Mouse (Mus musculus) MN1 (cell line): ENCODE results near the gene Cldn22.
"Not testable (repeated sequence)": the region's sequence is repeated elsewhere in the genome, so short reads cannot be mapped to it uniquely, and the experiment has no call there.

ENCODE experiments used
- DNase-seq: peaks from one replicate; pipeline ENCODE4 v3.0.0-alpha.2; 2016; ENCODE audit warnings: low spot score

Cldn22 gene

DNA sequence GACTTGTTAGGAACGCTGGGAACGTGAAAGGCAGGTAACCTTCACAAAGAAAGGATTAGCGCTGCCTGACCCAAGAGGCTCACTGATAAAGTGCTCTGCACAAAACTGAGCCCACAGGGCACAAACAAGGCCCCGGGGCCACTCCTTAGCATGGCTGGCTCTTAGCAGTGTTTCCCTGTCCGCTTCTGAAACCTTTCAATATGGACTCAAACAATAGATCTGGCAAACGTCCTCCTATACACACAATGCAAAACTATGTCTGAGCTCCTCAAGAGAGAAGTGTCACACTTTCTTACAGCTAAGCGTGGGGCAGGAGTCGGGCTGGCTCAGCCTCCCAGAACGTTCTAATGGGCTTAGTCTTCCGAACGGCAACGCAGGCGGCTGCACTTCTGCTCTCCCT, at the start of gene Cldn22:
Gene Cldn22, plus strand, starts transcription at position 301 of the 400 bp plus-strand sequence.
- DNase-seq, result no peak

DNA sequence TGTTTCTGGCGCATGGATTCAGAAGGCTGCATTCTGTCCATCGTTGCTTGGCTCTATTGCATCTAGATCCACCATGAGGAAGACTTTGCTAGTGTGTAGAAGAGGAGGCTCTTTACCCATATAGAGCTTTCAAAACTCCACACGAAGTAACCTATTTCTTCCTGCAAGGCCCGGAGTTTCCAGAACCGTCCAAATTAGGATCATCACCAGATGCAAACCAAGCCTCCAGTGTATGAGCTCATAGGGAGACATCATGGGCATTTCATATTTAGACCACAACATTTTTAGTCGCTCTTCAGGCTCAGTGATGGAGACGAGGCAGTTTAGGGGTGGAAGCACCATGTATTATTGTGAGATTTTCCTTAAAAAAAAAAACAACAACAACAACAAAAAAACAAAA, 46.9 kb upstream of the Cldn22 start:
- DNase-seq, result no peak

DNA sequence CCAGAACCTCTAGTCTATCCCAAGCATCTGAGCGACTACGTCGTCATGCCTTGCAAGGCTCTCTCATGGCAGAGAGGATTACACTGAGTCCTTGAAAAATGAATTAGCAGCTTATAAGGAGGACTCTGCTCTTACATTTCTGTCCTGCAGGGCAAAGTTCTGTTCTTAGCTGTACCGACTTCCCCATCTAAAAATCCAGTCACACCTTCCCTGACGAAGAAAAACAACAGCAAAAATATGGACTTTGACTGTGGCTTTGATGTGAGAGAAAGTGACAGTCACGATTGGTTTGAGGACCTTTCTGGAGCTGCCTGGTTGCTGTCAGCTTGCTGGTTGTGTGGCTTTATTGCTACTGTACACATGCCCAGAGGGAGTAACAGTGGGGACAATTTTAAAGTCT, 44.7 kb upstream of the Cldn22 start:
- DNase-seq, result no peak

DNA sequence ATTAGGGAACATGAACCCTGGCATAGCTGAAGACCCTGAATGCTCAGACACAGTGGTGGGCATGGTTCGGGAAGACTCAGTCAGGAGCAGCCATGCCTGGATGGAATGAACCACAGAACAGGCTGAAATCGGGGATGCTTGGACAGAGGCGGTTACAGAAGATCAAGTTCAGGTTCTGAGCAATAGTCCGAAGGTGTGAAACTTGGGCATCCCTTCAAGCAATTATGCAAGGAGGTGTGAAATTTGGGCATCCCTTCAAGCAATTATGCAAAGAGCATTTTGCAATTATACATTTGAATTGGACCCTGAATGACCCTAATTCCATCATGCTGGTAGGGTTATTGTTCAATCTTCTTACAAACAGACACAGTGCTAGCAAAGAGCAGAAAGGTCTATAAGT, 42.4 kb upstream of the Cldn22 start:
- DNase-seq, result no peak

DNA sequence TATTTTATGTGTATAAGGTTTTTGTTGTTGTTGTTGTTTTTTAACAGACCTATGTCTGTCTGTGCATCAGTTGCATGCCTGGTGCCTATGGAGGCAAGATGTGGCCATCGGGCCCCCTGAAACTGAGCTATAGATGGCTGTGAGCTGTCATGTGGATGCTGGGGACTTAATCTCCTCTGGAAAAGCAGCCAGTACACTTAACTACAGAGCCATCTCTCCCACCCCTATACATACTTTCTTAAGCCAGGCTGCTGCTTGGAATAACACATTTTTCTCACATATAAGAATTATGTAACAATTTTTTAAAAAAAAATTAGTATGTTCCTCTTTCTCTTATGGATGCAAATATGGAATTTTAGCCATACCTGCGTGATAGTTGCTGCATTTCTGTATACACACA, 40.7 kb upstream of the Cldn22 start:
- DNase-seq, result no peak

DNA sequence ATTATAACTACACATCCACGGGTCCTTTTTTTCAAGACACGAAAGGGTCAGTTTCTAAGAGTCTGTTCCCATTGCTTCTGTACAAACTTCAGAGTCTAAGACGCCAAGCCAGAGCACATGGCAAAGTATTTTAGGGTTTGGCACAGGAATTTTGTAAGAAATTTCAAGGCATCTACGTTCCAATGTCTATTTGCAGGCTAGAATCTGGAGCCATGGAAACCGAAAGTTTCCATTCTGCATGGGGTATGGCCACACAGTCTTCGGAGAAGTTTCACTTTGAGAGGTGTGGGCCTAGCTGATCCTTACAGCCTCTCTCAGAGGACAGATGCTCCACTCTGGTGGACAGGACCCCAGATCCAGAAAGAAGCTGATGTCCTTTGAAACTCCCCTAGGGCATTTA, 40.3 kb upstream of the Cldn22 start:
- DNase-seq, result no peak

DNA sequence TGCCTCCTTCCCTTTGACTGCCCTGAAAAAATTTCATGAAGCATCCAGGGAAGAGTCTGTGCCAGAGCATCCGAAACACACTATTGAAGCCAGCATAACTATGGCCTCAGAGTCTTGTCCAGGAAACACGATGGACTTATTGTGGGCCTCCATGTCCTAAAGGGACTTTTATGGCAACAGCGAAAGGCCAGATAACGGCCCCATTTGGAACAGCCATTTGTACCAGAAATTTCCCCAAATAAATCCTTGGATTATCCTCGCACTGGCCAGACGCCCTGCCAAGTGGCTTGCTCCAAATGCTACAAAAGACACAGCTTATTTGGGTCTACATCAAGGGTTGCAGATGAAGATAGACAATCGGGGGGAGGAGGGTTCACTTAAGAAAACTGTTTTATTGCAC, 39.8 kb upstream of the Cldn22 start:
- DNase-seq, result no peak

DNA sequence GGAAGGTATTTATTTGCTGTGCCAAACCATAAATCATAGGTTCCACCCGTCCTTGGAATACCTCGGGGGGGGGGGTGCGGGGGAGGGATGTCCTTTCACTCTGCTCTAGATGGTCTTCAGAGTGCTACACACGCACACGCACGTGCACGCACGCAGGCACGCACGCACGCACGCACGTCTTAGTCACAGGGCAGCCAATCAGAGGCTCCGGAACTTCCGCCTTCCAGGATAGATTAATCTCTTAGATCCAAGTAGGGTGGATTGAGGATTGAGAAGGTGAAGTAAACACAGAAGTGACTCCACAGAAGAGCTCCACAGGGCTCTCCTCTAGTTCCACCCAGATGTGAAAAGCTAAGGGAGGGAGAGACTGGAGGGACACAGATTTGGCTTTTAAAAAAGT, 38.0 kb upstream of the Cldn22 start:
- no peak for DNase-seq

DNA sequence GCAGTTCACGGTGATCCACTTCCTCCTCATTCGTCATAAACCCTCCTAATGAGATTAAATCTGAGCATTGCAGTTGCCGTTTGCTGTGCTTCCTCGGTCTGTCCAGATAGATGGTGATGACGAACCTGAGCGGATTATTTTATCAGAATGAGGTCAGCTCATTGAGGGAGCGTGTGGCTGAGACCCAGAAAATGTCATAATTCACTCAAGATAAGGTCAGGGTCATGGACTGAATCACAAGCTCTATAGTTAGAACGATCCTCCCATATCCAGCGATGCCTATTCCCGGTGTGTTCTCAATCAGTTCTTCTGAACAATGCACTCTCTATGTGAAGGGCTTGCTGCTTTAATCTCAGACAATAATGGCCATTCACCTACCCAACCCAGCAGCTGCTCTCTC, 36.6 kb upstream of the Cldn22 start:
- peak; percentile 66 for DNase-seq

DNA sequence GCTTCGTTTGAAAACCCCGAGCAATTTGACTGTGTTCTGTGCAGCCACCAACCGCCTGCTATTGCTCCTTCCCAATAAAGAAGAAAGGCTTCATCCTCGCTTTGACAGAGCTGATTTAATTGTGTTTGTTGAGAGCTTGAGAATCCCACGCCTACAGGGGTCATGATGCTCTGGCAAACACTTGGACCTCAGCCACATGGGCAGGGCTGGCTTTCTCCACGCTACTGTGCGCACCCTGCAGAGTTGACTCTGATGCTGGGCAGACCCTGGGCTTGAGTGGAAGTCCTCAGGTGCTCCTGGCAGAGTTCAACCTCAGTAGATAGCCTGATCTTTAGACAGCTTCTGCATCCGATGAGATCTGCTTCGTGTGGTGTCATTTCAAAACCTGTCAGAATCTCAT, 32.3 kb upstream of the Cldn22 start:
- peak; percentile 70 for DNase-seq

DNA sequence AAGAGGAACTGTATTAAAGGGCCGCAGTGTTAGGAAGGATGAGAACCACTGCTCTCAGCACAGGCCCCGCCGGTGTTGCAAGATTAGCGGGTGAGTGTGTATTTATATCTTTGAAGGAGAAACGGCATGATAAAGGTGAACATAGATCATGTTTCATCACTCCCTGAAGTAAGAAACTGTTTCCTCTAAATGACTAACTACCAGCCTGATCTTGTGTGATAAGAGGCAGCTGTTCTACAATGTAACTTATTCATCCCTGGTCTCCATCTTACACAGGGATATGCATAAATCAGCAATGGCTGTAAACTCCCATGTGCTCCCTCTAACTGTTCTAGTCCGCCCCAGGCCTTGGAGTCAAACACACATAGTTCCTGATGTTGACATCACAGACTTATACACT, 24.8 kb upstream of the Cldn22 start:
- DNase-seq, result no peak

DNA sequence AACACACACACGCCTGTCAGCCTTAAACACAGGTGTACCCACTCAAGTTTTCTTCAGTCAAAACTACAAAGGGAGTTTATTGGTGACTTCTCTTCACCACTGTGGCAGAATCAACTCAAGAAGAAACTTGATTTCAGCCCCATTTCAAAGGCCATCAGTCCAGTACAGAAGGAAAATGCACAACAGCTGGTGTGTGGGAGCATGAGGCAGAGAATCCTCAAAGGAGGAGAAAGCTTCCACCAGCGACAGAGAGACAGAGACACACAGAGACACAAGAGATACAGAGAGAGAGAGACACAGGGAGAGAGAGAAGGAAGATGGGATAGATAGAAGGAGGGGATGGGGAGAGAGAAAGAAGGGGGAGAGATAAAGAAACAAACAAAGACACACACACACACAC, 21.9 kb upstream of the Cldn22 start:
- no peak for DNase-seq

DNA sequence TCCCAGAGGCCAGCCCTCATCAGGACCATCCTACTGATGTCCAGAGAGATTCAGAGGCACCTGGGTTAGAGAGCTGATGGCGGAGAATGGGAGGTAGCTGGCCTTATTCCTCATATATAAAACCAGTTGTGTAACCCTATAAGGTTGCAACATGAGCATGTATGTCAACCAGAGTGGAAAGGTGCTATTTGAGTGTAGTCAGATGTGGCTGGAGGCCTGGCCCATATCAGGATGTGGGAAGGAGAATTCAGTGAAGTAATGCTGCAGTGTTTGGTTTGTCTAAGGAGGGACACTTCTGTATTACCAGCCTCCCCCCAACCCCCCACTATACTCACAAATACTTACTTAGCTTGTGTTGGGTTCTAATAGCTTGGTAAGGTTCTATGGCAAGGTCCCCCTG, 20.0 kb upstream of the Cldn22 start:
- no peak for DNase-seq

DNA sequence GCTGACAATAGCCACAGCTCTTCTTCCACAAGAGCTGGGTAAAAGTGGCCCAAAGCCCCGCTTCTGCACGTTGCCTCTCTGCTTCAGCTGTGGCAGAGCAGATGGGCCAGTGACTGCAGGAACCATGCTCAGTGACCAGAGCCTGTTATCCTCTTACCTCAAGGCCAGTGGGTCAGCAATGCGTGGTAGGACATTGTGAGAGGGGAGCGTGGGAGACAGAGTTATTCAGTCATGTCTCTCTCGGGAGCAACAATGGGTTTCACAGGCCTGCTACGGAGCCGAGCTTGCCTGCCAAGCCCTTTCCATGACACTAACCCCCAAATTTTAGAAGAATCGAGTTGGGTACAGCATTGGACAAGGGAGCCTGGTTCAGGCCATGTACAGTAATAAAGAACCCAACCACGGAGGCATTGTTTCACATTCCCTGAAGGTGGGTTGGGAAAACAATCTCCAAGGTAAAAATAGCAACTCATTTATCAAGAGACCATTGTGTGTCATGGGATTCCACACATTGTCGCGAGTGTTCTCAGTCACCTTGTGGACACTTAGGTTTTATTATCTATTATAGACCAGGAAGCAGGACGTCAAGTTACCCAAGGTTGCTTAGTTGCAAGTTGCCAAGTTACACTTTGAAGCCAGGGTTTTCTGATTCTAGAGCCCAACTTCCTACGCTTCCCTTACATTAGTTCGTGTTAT, 14.2 kb upstream of the Cldn22 start:
- DNase-seq, result no peak

DNA sequence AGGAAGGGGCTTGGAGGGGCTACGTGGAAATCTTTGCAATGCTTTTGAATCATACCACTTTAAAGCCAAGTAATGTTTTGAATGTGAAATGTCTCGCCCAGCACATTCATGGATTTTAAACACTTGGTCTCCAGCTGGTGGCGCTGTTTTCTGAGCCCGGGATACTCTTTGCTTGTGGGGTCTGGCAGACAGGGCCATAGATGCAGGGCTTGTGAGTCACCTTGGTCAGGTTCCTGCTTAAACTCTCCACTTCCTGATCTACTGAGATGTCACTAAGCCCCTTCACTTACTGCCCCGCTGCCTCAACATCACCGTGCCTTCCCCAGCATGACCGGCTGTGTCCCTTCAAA, 13.6 kb upstream of the Cldn22 start:
- no peak for DNase-seq

DNA sequence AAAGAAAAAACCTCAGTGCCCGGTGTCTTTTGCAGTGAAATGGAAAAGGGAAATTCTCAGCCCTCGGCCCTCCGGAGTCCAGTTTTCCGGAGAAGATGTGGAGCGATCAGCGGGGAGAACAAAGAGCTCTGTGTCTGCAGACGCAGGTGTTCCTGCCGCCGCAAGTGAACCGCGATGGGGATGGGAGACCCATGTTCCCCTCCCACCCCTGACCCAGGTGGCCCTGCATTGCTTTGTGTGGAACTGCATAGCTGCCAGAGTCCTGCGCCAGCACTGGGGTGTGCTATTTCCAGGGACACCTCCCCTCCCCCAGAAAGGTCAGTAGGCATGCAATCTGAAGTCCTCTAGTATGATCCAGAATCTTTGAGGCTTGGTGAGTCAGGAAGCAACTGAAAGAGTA, 13.1 kb upstream of the Cldn22 start:
- no peak for DNase-seq

DNA sequence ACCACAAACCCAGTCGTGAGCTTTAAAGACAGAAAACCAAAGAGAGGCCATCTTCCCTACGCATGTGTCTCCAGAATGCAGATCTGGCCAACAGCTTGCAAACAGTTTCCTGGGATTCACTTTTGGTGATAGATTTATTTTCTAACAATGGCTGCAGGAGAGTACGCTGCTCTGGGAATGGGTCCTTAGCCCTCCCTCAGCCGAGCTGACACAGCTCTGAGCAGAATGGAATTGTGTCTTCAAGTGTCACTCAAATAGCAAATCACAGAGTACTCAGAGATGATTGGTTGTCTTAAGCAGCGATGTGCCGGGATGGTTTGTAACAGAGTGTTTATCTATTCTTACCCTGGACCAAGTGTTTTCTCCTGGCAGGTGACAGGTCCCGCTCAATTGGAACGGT, 5.2 kb upstream of the Cldn22 start:
- no peak for DNase-seq

DNA sequence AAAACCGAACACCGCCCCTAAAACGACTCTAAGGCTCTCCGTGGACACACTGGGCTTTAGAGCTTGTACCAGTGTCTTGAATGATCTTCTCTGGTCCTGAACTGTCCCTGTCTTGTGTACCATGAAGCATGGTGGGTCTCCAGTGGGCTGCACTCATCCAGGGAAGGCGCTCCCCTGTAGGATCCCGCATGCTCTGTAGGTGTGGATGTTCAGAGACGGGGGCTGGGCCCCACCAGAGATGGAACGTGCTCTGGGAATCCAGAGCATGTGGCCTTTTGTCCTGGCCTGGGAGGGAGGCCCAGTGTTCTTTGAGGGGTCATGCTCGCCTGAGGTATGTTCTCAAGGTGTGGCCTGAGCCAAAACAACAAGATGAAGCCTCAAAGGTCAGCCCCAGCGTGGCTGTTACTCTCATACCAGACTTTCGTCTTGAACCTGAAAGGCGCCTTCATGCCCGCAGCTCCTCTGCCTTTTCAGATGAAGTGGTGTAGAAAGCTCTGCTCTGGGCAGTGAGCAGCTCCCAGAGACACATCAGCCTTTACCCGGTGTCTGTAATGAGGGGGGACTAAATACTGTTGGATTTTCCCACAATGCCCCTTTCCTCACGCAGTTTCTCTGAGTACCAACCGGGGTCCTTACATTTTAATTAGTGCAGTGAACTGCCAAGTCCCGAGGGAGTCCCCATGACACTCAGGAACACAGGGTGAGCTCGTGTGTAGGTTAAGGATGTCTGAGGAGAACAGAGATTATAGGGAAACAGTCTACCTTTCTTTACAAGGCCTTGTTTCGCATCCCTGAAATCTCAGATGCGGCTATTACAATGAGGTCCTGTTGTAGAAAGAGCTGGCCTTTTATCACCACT, 3.1 kb upstream of the Cldn22 start:
- no peak for DNase-seq

DNA sequence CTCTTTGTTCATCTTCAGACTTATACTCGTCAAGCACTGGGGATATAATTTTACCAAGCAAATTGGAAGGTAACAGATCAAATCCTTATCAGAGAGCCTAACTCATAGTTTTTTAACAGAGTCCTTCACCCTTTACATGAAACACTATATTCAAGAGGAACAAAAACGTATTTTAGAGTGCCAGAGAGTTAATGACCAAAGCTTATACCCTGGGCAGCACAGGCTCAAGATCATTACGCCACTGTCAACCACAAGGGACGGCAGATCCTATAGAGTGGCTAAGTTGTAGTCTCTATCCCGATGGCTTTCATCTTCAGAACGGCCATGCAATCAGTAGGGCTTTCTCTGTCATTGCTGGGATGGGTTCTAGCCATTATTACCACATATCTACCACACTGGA, 2.4 kb upstream of the Cldn22 start, which contains the start of gene Cldn24:
Gene Cldn24, plus strand, starts transcription at position 301 of the 400 bp plus-strand sequence.
- no peak for DNase-seq

DNA sequence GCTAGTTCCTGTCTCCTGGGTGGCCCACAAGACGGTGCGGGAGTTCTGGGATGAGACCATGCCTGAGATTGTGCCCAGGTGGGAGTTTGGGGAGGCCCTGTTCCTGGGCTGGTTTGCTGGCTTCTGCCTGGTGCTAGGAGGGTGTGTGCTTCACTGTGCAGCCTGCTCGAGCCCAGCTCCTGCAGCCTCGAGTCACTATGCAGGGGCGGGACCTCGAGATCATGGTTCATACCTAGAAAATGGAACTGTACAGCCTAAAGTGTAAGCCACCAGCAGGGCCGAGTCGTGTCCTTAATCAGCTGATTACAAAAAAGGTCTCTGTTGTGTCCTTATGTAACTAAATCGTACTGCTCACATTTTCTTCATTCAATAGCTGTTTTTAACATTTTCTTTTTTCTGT, 1.7 kb upstream of the Cldn22 start:
- not testable (repeated sequence) for DNase-seq

DNA sequence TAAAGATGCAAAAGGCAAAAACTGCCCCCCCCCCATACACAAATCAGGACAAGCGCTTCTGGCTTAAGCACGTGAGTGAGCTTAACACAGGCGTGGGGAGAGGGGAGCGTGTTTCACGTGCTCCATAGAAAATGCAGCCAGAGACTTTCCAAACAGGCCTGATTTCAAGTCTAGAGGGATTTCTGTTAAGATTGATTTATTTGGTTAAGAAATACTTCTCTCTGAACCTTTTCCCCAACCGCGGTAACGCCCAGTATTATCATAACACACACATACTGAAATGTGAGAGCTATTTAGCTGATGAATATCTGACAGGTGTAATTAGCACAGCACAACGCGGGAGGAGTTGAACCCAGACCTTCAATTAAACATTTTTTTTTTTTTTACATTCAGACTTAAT, 505 bp upstream of the Cldn22 start:
- DNase-seq, result no peak

DNA sequence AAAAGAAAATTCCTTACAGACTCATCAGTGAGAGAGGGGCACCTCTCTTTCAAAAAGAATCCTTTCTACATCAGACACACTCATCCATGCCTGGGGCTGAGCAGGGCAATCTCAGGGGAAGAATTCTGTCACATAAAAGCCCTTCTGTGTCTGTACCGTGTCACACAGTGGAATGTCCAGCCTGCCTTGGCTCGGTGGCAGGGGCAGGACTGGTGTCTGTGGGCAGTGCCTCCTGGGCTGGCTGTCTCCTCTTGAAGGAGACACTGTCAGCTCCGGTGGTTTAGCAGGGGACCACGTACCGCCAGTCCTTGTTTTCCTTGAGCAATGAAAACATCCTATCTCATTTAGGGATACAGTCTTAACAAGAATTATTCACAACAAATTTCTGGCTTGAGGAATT, 1.3 kb downstream of the Cldn22 start:
- DNase-seq, result no peak

DNA sequence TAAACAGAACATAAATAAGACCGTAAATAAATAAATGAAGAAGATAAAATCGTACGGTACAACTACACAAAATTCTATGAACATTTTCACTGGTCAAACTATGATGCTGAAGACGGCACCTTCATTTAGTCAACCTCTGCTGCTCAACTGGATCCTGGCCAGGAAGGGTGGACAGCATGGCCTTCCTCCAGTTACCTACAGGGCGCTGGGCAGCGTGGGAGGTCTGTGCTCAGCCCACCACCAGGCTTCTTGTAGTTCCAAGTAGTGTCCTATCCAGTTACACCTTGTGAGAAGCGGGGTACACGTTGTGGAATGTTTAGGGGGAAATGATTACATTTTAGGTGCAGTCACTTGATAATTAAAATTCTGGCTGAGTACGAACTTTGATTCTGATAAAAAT, 2.6 kb downstream of the Cldn22 start:
- DNase-seq, result no peak

DNA sequence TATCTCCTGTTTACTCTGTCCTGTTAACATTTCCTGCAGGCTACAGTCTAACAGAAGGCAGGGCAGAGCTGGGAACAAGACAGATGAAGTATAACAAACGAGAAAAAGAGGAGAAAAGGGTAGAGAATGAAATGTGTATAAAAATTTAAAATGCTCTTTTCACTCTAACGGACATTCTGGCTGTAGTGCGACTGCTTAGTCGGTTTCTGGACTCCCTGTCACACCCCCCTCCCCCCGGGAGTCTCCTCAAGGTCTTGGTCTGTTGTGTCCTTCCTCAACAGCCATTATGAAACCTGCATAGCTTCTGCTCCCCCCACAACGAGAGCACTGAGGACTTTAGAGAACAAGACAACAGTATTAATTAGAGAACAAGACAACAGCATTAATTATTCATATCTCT, 8.3 kb downstream of the Cldn22 start:
- no peak for DNase-seq
